Mouse (Mus musculus) layer of hippocampus, adult 2 months (tissue): ENCODE measurements at regions not wholly inside any gene's neighbourhood (a gene's known extent, or its start where the extent isn't known, plus 50 kb on each side); places are given as distances from the start of the nearest gene placed in this dataset.

Source experiments
- DNase-seq, 2 experiments: peaks; one replicate each; pipeline ENCODE4 v3.0.0; 2022; ENCODE audit warnings: low spot score in 2 of 2
- H3K27ac ChIP-seq: fragments of 200-600 bp; 2 replicates; pipeline ENCODE4 v1.8.1; 2022
- H3K4me3 ChIP-seq: fragments of 200-600 bp; 2 replicates; pipeline ENCODE4 v1.8.1; 2022; ENCODE audit warnings: mild to moderate bottlenecking
- CTCF ChIP-seq: fragments of 200-600 bp; conservative IDR thresholded peaks from 2 replicates; pipeline ENCODE4 v1.8.1; 2022; ENCODE audit warnings: antibody characterized with exemption, mild to moderate bottlenecking, moderate library complexity

DNA sequence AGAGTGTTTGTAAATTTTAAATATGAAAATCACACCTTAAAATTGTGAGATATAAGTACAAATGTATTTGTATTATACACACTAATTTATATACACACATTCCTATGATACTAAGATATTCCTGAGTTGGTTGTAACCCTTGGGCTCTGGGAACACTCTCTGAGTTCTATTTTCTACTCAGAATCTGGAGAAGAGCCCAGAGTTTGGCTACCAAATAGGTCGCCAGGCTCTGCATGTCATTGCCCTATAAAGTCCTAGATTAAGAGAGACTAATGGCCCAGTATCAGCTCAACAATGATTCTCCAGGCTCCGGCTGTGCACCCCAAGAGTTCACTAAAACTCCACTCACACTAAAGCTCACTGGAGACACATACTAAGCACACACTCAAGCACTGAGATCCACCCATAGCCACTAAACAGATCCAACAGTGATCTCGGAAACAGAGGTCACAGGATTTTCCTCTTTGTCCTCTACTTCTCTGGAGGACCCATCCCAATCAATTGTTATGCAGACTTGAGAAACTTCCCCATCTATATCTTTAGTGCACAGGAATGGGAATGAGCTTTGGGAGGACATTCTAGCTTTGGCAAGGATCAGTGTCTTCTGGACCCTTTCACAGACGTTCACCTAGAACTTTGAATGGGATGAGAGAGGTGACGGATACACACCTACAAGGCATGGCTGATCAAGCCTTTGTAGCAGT is 238.1 kb upstream of the Nr2f2 start:
- DNase-seq, result no peak
- H3K27ac ChIP-seq, result no peak overlapping the region
- TF ChIP-seq CTCF, result no peak
- H3K4me3 ChIP-seq, result no peak overlapping the region

DNA sequence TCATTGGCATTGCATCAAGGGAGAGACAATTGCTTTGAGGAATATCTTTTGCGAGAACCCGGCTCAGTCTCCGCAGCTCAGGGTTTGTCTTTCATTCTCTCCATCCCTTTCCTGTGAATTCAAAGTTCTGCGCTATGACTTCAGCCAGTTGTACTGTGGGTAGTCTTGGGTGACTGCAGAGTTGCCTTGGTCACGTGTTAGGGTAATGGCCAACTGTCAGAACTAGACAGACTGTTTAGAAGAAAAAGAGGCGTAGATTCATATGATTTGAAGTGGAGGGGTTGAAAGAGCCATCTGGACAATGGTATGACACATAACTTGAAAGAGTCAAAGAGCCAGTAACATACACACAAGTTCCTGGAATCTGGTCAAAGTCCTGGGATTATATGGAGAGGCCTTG is 226.5 kb upstream of the Nr2f2 start:
- no peak for DNase-seq
- TF ChIP-seq CTCF, result no peak

GRCm38 (mm10) chr7:70591361-70592256 is 225.1 kb upstream of the Nr2f2 start:
- no peak for DNase-seq
- TF ChIP-seq CTCF, result no peak
- Histone ChIP-seq H3K27ac (no peak overlapping the region), H3K4me3 (no peak overlapping the region)

More for the DNA sequence above, 226.5 kb upstream of the Nr2f2 start:
- H3K4me3 ChIP-seq, result no peak overlapping the region
- no peak overlapping the region for H3K27ac ChIP-seq

GRCm38 (mm10) chr7:70589713-70590112 is 223.2 kb upstream of the Nr2f2 start:
- no peak overlapping the region for H3K4me3 ChIP-seq
- no peak for DNase-seq
- no peak overlapping the region for H3K27ac ChIP-seq
- TF ChIP-seq CTCF, result no peak

DNA sequence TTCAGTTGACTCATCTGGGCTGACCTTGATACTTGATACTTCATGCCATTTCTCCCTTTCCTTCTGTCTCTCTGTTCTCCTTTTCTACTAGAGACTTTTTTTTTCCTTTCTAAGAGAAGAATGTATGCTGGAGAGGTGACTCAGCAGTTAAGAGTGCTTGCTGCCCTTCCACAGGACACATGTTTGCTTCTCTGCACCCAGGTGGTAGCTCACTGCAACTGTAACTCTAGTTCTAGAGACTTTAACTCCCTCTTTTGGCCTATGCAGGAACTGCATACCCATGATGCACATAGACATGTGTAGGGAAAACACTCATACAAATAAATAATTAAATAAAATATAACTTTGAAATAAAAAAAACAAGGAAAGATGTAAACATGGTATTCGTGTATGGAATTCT is 221.5 kb upstream of the Nr2f2 start:
- Histone ChIP-seq H3K4me3 (no peak overlapping the region), H3K27ac (no peak overlapping the region)
- DNase-seq, result no peak
- no peak for TF ChIP-seq CTCF

- DNase-seq, result no peak
- no peak for TF ChIP-seq CTCF
- H3K27ac ChIP-seq, result no peak overlapping the region
- H3K4me3 ChIP-seq, result no peak overlapping the region
Observed at GRCm38 (mm10) chr7:70584480-70584879, 217.9 kb upstream of the Nr2f2 start.

- H3K4me3 ChIP-seq, result no peak overlapping the region
- TF ChIP-seq CTCF, result no peak
Observed at GRCm38 (mm10) chr7:70576112-70576910, 209.8 kb upstream of the Nr2f2 start.

DNA sequence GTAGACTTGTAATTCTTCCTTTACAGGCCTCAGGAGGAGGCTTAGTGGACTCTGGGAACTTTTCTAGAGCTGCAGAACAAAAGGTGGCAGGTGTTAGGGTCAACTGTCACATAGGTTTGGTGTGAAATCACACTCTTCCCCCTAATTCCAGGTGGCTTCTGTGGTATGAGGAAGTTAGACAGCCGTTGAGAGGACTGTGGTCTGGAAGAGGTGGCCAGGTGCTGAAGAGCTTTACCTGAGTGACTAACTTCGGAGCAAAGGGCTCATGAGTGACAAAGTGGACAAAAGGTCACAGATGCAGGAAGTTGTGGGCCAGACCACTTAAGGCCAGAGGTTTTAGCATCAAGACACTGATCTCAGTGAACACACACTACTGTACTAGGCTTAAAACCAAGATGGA is 209.1 kb upstream of the Nr2f2 start:
- DNase-seq, result no peak
- Histone ChIP-seq H3K4me3 (no peak overlapping the region), H3K27ac (no peak overlapping the region)
- no peak for TF ChIP-seq CTCF

More at GRCm38 (mm10) chr7:70576112-70576910, 209.8 kb upstream of the Nr2f2 start:
- H3K27ac ChIP-seq, result no peak overlapping the region
- no peak for DNase-seq

DNA sequence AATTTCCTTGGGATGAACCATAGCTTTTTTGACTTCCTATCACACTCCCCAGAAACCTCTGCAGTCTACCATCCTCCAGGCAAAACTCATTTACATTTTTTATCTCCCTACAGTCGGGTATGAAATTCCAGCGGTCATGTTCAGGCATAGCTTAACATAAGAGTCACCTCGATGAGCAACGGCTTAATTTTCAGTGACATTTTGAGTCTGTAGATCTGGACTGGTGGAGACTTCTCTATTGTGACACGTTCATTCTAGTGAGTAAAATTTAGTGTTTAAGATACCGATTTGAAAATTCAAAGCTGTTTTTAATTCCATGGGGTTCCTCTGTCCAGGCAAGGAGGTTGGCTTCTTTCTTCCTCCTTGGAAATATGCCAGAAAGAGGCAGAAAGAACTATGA is 207.7 kb upstream of the Nr2f2 start:
- TF ChIP-seq CTCF, result no peak
- no peak for DNase-seq
- Histone ChIP-seq H3K4me3 (no peak overlapping the region), H3K27ac (no peak overlapping the region)

DNA sequence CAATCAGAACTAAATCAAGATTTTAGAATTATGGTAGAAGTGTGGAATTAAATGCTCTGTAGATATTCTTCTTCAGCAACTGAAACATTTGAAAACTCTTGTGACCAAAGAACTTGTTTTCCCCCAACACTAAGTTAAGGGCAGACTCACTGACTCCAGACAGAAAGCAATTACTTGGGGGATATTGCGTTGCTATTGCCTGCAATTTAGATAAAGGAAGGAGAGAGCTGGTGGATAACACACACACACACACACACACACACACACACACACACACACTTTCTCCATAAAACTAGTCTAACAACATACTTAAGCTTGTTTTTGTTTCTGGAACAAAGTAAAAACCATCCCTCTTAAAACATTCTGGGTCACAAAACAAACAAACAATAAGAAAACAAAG is 198.5 kb upstream of the Nr2f2 start:
- Histone ChIP-seq H3K27ac (no peak overlapping the region), H3K4me3 (no peak overlapping the region)
- TF ChIP-seq CTCF, result no peak
- no peak for DNase-seq

DNA sequence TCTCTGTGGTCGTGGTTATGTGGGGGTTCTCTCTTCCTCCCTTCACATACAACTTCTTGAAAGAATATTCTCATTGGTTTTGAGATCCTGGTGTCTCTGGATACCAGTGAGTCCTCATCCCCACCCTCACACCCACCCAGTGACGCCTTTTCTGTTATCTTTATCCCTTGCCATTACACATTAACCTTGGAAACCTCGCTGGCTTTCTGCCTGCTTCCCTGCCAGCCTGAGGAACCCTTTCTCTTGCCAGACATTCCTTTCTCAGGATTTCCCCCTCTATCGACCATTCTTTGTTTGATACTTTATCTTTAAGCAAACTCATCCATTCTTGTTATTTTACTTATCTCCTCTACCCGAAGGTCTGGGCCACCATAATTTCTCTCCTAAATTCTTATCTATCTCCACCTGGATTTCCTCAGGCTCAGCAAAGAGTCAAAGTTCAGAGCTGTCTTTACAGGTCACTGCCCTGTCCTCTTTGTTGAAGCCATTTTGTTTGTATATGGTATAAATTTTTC is 182.5 kb upstream of the Nr2f2 start:
- no peak for DNase-seq
- no peak overlapping the region for H3K27ac ChIP-seq
- no peak for TF ChIP-seq CTCF
- H3K4me3 ChIP-seq, result no peak overlapping the region

DNA sequence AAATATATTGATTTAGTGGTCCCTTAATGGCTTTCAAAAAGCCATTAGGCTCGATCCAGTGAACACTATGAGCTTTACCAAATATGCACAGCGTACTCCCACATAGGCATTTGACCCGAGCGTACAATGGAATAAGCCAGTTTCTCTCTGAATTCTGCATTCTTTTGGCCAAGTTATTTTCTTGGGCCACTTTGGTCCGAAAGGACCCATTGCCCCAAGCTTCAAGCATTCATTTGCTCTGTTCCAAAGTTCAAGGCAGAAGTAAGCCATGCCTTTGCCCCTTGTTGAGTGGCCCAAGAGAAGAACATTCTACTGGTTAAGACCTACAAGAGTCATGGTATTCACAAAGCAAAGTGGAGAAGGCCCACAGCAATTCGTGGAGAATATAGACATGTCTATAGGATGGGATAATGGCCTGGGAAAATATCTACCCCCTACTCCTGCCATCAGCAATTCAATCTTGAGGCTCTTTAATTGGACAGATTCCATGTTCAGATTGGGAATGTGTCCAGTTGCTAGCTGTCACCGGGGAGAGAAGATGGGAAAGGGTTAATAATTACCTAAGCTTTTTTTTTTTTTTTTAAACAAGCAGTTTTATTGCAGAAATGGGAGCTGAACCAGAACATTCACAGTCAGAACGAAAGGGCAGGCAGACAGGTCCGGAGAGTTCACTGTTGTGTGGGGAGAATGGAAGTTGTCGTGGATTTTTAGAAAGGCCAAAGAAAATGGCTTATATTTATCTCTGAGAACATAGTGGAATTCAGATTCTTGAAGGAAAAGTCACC is 175.5 kb upstream of the Nr2f2 start:
- no peak overlapping the region for H3K4me3 ChIP-seq
- no peak overlapping the region for H3K27ac ChIP-seq
- DNase-seq, result no peak
- no peak for TF ChIP-seq CTCF
